Mouse (Mus musculus): ENCODE measurements around the gene Nhsl1. TPM values are rescaled to one million over a fixed set of nuclear protein-coding genes. Genes with fewer than 3 reads are reported as not detected.

The Nhsl1 gene
- polyA plus RNA-seq, 1 experiment = 11.9 TPM

DNA sequence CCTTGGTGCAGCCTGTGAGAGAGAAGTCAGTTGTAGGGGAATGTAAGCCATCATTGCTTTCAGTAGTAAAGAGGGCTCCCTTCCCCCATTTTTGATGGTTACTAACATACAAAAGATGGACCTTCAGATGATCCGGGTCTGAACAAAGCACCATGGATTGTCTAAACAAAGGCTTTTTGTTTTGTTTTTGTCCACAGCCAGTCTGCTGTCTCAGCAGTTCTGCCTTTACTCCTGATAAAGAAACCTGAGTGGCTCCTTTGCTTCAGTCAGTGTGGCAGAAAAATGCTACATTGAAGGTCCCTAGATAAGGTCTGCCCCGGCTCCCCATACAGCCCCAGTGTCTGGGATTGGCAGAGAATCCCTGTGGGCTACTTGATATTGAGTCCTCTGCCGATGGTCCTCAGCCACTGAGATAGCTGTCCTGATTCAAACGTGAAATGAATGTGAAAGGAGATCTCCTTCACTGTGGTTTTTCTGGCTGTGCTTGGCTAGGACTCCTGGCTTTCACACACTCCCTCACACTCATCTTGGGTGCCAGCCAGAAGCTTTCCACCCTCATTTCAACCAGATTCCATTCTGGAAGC is 163.9 kb downstream of the Nhsl1 start:
- Histone ChIP-seq H3K4me1 (ENCODE audit: control insufficient read depth, insufficient read depth, low read length) (no peaks in the 10 kb centered on the region; the same call in 1 of the 2 replicates), H3K27ac (ENCODE audit: control insufficient read depth, insufficient read depth, low read depth, low read length) (peak overlapping the region; percentile 53; the same call in 1 of the 2 replicates), H3K36me3 (ENCODE audit: control insufficient read depth, insufficient read depth, low read length) (no peaks in the 10 kb centered on the region), H3K27me3 (ENCODE audit: control insufficient read depth, insufficient read depth, low read length) (no peaks in the 10 kb centered on the region), H3K4me3 (ENCODE audit: control insufficient read depth, low read depth, low read length) (no peak overlapping the region)
- TF ChIP-seq CTCF (IDR thresholded peaks at IDR 0.05; ENCODE audit: control insufficient read depth, insufficient read depth, insufficient replicate concordance, low read depth, low read length) (no peak), POLR2A (IDR thresholded peaks at IDR 0.05; ENCODE audit: control insufficient read depth, low read depth, low read length) (no peak)

DNA sequence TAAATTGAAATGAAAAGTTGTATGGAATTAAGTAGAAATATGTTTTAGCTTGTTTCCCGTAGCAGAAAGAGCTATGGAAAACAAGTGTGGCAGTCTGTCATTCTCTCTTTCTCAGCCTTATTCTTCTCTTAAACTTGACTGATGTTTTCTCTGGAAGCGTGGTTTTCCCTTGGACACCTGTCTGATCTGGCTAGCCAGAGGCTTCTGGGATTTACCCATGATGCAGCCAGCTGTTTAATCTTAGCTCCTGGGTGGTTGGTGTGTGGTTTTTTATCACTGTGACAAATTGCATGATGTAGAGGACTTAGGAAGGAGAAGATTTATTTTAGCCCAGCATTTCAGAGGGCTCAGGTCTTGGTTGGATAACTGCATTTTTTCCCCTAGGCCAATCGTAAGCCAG is 164.9 kb downstream of the Nhsl1 start:
- Histone ChIP-seq H3K4me3 (ENCODE audit: control insufficient read depth, low read depth, low read length) (no peak overlapping the region), H3K27me3 (ENCODE audit: control insufficient read depth, insufficient read depth, low read length) (no peaks in the 10 kb centered on the region), H3K27ac (ENCODE audit: control insufficient read depth, insufficient read depth, low read depth, low read length) (no peak overlapping the region), H3K36me3 (ENCODE audit: control insufficient read depth, insufficient read depth, low read length) (no peaks in the 10 kb centered on the region), H3K4me1 (ENCODE audit: control insufficient read depth, insufficient read depth, low read length) (no peaks in the 10 kb centered on the region; the same call in 1 of the 2 replicates)
- TF ChIP-seq POLR2A (IDR thresholded peaks at IDR 0.05; ENCODE audit: control insufficient read depth, low read depth, low read length) (no peak), CTCF (IDR thresholded peaks at IDR 0.05; ENCODE audit: control insufficient read depth, insufficient read depth, insufficient replicate concordance, low read depth, low read length) (no peak)

DNA sequence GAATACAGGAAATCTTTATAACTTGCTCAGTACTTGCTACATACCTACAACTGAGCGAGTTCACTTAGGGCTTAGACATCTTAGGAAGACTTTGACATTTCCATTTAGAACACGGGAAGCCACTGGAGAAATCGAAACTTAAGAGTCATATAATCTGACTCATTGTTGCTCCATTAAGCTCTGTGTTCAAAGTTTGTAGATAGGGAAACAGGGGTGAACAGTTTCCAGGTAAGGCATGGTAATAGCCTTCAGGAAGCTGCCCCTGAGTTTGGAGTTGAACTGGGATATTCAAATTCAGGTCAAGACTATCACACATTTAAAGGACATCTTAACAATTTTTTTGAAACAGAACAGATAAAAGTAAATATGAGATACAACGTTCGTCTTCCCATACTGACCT is 165.9 kb downstream of the Nhsl1 start:
- Histone ChIP-seq H3K27ac (ENCODE audit: control insufficient read depth, insufficient read depth, low read depth, low read length) (no peak overlapping the region), H3K27me3 (ENCODE audit: control insufficient read depth, insufficient read depth, low read length) (no peaks in the 10 kb centered on the region), H3K4me3 (ENCODE audit: control insufficient read depth, low read depth, low read length) (no peak overlapping the region), H3K4me1 (ENCODE audit: control insufficient read depth, insufficient read depth, low read length) (no peaks in the 10 kb centered on the region; the same call in 1 of the 2 replicates), H3K36me3 (ENCODE audit: control insufficient read depth, insufficient read depth, low read length) (no peaks in the 10 kb centered on the region)
- TF ChIP-seq CTCF (IDR thresholded peaks at IDR 0.05; ENCODE audit: control insufficient read depth, insufficient read depth, insufficient replicate concordance, low read depth, low read length) = no peak
- TF ChIP-seq POLR2A (IDR thresholded peaks at IDR 0.05; ENCODE audit: control insufficient read depth, low read depth, low read length) = no peak

DNA sequence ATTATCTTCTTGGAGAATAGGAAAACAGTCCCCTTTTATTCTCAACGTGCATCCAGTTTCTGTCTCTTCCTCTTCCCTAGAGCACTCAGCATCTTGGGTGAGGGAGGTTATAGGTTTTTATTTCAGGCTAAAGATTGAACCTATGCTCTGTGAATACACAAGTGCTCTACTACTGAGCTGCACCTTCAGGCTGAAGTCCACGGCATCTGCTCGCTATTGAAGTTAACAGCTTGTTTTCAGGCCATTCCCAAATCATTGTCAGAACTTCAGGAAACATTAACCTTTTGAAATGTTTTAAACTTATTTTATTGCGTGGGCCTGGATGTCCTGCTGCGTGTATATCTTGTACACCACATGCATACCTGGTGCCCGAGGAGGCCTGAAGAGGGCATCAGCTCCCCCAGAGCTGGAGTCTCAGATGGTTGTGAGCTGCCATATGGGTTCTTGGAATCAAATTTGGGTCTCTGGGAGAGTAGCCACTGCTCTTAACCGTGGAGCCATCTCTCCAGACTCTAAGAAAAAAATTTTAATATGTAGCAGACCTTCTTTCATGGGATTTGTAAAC is 169.5 kb downstream of the Nhsl1 start:
- H3K36me3 ChIP-seq (ENCODE audit: control insufficient read depth, insufficient read depth, low read length) = no peaks in the 10 kb centered on the region
- H3K4me3 ChIP-seq (ENCODE audit: control insufficient read depth, low read depth, low read length) = no peak overlapping the region
- no peak for TF ChIP-seq POLR2A (IDR thresholded peaks at IDR 0.05; ENCODE audit: control insufficient read depth, low read depth, low read length)
- no peak for TF ChIP-seq CTCF (IDR thresholded peaks at IDR 0.05; ENCODE audit: control insufficient read depth, insufficient read depth, insufficient replicate concordance, low read depth, low read length)
- H3K27ac ChIP-seq (ENCODE audit: control insufficient read depth, insufficient read depth, low read depth, low read length) = no peak overlapping the region
- no peaks in the 10 kb centered on the region for H3K4me1 ChIP-seq (ENCODE audit: control insufficient read depth, insufficient read depth, low read length)
- no peaks in the 10 kb centered on the region for H3K27me3 ChIP-seq (ENCODE audit: control insufficient read depth, insufficient read depth, low read length)

DNA sequence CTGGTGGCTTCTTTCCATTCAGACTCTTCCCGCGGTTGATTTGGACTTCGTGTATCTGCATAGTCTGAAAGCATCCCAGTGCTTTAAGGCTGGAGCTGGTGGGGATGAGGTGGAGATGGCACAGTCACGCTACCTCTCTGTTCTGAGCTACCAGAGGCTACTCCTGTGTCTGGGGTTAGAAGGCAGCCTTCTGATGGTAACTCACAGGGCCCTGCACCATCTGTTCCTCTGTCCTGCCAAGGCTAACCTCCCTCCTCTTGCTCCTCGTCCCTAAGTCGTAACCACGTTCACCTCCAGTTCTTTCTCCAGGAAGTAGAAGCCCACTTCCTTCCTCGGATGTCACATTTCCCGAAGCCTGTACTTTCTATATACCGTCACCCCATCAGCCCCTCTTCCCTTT is 171.2 kb downstream of the Nhsl1 start:
- Histone ChIP-seq H3K4me3 (ENCODE audit: control insufficient read depth, low read depth, low read length) (no peak overlapping the region), H3K27me3 (ENCODE audit: control insufficient read depth, insufficient read depth, low read length) (no peaks in the 10 kb centered on the region), H3K4me1 (ENCODE audit: control insufficient read depth, insufficient read depth, low read length) (no peaks in the 10 kb centered on the region), H3K27ac (ENCODE audit: control insufficient read depth, insufficient read depth, low read depth, low read length) (no peak overlapping the region), H3K36me3 (ENCODE audit: control insufficient read depth, insufficient read depth, low read length) (no peaks in the 10 kb centered on the region)
- TF ChIP-seq CTCF (IDR thresholded peaks at IDR 0.05; ENCODE audit: control insufficient read depth, insufficient read depth, insufficient replicate concordance, low read depth, low read length) (no peak), POLR2A (IDR thresholded peaks at IDR 0.05; ENCODE audit: control insufficient read depth, low read depth, low read length) (no peak)

DNA sequence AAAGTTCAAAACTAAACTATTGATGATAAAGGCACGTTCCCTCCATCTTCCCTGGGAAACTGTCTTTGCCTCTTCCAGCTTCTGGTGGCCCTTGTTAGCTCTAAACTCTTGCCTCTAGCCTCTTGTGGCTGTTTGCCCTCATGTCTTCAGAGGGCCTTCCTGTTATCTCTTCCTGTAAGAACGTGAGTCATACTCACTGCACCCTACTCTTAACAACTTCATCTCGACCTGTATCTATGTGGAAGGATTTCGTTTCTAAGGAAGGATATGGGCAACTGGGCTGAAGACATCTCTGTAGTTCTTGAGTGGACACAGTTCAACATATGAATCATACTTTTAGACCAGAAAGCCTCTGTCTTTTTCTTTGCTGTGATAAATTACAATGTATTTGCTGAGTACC is 173.2 kb downstream of the Nhsl1 start:
- H3K4me1 ChIP-seq (ENCODE audit: control insufficient read depth, insufficient read depth, low read length) = no peaks in the 10 kb centered on the region
- TF ChIP-seq CTCF (IDR thresholded peaks at IDR 0.05; ENCODE audit: control insufficient read depth, insufficient read depth, insufficient replicate concordance, low read depth, low read length) = no peak
- no peak for TF ChIP-seq POLR2A (IDR thresholded peaks at IDR 0.05; ENCODE audit: control insufficient read depth, low read depth, low read length)

DNA sequence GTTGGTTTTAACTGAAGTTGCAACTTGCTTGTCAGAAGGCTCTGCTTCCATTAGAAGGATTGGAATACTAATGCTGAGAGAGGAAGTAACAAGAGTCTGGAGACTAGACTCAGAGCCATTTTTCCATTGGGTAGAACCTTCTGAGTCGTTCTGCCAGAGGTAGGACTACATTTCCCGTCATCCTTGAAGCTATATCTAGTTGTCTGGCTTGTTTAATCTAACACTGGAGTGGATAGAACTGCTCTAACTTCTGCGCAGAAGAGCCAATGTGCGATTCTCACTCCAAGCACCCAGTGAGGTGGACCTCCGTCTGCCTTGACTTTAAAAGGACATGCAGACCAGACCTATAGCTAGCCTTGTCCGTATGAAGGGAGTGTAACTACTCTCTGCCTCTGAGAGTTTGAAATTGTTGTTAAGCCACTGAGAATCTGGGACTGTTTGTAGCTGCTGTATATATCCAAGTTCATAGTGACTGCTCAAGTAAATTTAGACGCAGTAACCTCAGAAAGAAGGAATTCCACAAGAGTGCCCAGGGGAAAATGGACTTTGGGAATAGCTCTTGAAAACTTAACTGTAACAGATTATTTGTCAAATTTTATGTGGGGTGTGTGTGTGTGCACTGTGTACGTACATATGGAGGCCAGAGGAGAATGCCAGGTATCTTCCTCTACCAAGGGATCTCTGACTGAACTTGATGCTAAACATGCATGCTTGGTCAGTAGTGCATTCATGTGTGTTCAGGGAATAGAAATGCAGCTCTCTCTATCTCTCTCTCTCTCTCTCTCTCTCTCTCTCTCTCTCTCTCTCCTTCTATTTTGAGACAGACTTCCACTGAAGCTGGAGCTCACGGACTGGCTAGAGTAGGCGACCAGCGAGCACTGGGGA is 174.5 kb downstream of the Nhsl1 start:
- Histone ChIP-seq H3K27me3 (ENCODE audit: control insufficient read depth, insufficient read depth, low read length) (no peaks in the 10 kb centered on the region), H3K36me3 (ENCODE audit: control insufficient read depth, insufficient read depth, low read length) (no peaks in the 10 kb centered on the region), H3K27ac (ENCODE audit: control insufficient read depth, insufficient read depth, low read depth, low read length) (no peak overlapping the region), H3K4me3 (ENCODE audit: control insufficient read depth, low read depth, low read length) (no peak overlapping the region), H3K4me1 (ENCODE audit: control insufficient read depth, insufficient read depth, low read length) (no peaks in the 10 kb centered on the region)
- TF ChIP-seq POLR2A (IDR thresholded peaks at IDR 0.05; ENCODE audit: control insufficient read depth, low read depth, low read length) = no peak
- TF ChIP-seq CTCF (IDR thresholded peaks at IDR 0.05; ENCODE audit: control insufficient read depth, insufficient read depth, insufficient replicate concordance, low read depth, low read length) = no peak

More for the DNA sequence above, 173.2 kb downstream of the Nhsl1 start:
- no peaks in the 10 kb centered on the region for H3K27me3 ChIP-seq (ENCODE audit: control insufficient read depth, insufficient read depth, low read length)
- no peak overlapping the region for H3K4me3 ChIP-seq (ENCODE audit: control insufficient read depth, low read depth, low read length)
- H3K27ac ChIP-seq (ENCODE audit: control insufficient read depth, insufficient read depth, low read depth, low read length) = no peak overlapping the region
- no peaks in the 10 kb centered on the region for H3K36me3 ChIP-seq (ENCODE audit: control insufficient read depth, insufficient read depth, low read length)

Data from testis, adult 2 months (tissue).